Mouse (Mus musculus) erythroid progenitor cell, adult 5-6 weeks (primary cell): Measurements from ENCODE around the gene Mast4. TPM values are rescaled to one million over a fixed set of nuclear protein-coding genes. Genes with fewer than 3 reads are reported as not detected.

Experiments used
- ATAC-seq: replicated peaks from 2 replicates; pipeline ENCODE4 v1.8.0; 2016; ENCODE audit warnings: moderate number of reproducible peaks, mild to moderate bottlenecking, moderate TSS enrichment, inconsistent platforms; ENCODE audit not compliant: poor library complexity, low FRiP score, severe bottlenecking
- total RNA-seq, 2 experiments: library from RNA; stranded (forward) in 1 of 2; stranded (reverse) in 1 of 2; fragments of 150-400 nt in 1 of 2; fragments of 186-747, 209-891 nt in 1 of 2; gene quantifications; 2 replicates each; pipeline versions ENCODE4 v1.2.3 to v1.2.4; 2015 to 2017; ENCODE audit warnings: low replicate concordance in 2 of 2

Gene Mast4
- total RNA-seq, 2 experiments from 2014 or later: 2.5 to 5.5 TPM

DNA sequence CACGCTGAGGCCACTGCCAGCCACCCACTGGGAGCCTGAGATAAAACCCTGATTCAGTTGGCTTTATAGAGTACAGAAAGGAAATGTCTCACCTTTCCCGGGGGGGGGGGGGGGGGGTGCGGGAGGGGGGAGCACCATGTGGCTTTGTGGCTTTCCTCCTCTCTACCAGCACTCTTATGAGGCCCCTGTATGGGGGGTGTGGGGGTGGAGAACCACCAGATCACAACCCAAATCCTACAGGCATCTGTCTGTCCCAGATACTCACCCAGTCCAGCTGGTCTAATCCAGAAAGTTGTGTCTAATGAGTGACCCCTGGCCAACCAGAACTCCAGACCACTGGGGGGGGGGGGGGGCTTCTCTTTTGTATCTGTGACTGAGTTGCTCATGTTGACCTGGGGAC is 15.0 kb downstream of the Mast4 start:
- ATAC-seq: no peak

DNA sequence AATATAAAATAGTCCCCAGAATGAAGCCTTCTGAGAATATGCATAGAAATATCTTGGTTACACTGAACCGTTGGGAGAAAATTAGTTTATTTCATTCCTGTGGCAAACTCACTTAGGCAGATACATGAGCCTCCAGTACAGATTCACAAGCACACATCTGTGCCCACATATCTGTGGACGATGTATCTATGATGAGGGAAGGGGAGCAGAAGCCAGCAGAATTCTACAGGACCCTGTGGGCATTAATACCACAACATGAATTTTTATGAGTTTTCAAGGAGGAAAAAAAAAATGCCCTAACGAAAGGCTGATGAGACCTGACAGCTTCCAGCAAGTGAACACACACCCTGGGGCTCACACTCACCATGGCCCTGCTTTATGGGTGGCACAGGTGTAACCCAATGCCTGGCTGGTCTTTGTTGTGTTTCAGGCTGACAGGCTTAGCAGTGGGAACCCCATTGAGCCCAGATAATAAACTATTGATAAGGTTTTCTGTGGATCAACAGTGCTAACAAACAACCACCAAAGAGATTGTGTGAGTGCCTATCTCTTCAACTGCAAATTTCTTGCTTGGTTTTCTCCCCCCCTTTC is 17.4 kb downstream of the Mast4 start:
- ATAC-seq: no peak

DNA sequence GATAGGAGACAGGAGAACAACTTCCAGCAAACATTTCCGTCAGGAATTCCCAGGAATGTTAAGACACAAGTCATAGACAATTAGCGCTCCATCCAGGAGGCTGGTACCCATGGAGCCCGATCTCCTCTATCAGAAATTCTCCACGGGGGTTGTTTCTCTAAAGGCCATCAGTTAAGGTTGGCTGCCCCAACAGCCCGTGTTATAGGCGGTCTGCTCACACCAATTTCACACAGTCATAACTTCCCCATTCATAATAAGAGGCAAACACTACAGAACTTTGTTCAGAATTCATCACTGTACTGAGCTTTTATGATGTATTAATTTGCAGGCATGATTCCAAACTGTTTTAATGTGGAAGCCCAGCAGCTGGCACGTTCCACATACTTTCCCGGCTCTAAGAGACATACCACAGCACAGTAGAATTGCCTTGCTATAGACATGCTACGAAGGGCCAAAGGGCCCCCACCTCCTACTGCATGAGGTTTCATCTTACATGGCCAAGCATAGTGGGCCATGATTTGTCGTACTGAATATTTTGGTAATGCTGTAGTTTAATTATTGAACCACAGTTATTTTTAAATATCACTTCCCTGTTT is 19.1 kb downstream of the Mast4 start:
- no peak for ATAC-seq

DNA sequence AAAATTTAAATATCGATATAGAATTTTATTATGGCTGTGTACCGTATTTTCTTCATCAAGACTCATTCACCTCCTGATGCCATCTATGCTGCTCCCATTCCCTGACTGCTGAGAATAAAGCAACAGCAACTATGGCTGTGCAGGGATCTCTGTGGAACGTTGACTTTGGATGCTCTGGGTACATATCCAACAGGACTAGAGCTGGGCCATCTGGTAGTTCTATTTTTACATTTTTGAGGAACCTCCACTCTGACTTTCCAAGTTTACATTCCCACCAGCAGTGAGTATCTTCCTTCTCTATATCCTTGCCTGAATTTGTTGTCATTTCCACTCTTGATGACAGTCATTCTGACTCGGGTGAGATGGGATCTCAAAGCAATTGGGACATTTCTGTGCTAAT is 26.0 kb downstream of the Mast4 start:
- ATAC-seq: no peak

DNA sequence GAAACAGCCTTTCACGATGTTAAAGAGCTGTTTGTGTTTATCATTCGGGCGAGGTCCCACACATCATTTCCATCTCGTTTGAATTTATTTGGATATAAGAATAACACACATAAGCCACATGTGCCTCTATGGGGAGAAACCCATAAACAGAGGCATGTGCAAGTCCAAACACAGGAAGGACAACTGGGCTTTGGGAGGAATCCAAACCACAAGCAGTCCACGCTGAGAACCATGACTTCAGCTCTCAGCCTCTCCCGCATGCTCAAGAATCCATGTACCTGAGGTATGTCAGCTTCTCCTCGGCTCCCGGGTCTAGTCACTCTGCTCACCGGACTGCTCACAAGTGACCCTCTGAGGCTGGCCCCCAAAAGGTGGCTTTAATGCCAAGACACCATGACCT is 30.5 kb downstream of the Mast4 start:
- ATAC-seq: no peak

DNA sequence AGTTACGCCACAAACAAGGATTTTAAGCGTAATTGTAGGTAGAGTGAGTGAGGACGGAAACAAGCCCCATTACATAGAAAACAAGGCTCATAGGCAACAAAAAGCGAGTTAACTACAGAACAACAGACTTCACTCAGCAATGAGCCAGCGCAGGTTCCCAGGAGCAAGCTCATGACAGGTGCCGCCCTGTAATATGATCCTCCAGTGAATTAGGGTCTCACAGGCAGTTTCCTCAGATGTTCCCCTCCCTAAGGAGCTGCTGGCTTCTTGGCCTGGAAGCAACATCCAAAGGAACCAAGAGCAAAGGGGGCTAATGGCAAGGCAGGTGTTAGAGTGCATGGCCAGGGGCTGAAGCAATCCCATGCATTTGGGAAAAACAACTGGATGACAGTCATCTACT is 31.8 kb downstream of the Mast4 start:
- no peak for ATAC-seq

DNA sequence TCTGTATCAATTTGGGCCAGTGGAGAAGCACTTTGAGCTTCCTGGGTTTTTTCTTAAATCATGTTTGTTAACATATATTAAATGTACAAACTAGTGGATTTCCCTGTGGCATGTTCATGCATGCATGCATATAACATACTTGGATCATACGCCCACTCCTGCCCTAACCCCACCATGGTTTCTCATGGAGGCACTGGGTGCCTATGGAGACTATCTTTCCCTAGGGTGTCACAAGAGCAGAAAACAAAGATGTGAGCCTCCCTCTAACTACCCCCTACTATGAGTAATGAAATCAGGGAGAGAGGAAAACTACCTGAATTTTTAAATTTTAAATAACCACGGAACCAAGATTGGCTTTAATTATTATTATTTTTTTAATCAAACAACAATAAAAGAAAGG is 32.2 kb downstream of the Mast4 start:
- no peak for ATAC-seq

DNA sequence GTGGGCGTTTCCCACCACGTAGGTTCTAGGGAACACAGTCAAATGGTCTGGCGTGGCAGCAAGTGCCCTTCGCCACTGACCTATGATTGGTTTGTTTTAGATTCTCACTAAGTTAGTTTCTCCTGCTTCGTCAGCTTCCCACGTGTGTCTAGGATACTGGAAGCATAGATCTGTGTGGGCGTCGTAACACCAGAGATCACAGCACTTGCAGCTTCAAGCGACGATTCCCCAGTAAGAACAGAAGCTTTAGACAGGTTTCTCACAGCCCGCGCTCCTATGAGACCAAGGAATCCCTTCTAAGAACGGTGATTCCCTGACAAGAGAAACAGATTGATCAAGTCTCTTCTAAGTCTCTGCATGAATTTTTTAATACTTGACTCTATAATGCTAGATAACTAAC is 39.9 kb downstream of the Mast4 start:
- ATAC-seq: no peak

DNA sequence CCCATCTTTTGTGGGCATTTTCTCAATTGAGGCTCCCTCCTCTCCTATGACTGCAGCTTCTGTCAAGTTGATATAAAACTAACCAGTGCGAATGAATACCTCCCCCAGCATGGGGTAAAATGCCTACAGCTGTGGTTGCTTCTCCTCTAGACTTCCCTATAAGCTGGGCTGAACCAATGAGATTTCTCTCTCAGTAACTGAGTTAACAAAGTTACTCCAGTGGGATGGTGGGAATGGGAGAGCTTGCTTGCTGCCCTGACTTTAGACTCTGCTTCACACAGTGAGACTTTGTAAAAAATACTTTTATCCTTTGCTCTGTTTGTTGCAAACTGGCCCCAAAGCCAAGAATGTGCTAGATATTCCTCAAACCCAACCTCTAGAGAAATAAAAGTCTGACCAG is 41.2 kb downstream of the Mast4 start:
- no peak for ATAC-seq

DNA sequence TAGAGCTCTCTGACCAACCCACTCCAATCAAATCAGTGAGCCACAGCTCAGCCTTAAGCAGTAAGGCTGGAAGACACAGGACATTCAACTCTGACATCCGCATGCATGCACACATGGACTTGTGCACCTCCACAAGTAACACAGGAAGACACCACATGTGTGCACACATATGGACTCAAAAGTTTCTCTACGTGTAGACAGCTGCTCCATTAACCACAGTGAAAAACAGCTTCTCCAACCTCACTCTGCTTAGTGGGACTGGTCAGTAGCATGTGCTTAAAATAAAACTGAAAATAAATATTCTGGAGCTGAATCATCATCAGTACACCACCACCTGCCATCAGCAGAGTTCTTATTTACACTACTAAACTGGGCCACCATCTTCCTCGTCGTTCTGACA is 43.2 kb downstream of the Mast4 start:
- no peak for ATAC-seq

DNA sequence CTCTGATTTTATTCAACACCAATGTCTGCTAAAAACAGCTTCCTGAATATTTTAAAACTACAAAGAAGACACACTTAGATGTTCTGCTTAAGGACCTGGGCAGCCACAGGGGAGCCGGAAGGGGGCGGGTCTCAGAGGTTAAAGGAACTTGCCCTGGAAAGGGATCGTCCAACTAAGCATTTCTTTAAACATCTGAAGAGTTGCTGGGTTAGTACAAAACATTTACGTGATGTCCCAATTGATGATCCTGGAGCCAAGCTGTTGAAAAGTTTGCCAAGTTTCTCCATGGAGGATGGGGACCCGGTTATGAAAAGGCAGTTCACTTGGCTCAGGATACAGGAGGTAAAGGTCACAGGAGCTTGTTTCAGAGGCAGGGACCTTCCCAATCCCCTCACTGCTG is 48.5 kb downstream of the Mast4 start:
- ATAC-seq: no peak

DNA sequence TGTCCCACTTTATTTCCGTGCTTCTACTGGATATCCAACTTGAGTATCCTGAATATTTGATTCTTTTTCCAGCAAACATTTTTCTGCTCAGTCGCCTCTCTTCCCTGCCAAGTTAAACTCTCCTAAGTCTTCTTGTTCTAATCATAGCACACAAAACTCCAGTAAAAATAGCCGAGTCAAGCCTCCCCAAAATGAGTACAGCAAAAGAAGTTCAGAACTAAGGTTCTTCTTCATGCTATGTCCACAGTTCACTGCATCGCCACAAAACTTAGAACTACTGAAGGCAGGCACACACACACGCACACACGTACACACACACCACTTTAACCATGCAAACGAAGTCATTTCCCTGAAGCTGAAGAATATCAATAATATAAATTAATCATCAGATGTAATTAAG is 49.3 kb downstream of the Mast4 start:
- no peak for ATAC-seq

DNA sequence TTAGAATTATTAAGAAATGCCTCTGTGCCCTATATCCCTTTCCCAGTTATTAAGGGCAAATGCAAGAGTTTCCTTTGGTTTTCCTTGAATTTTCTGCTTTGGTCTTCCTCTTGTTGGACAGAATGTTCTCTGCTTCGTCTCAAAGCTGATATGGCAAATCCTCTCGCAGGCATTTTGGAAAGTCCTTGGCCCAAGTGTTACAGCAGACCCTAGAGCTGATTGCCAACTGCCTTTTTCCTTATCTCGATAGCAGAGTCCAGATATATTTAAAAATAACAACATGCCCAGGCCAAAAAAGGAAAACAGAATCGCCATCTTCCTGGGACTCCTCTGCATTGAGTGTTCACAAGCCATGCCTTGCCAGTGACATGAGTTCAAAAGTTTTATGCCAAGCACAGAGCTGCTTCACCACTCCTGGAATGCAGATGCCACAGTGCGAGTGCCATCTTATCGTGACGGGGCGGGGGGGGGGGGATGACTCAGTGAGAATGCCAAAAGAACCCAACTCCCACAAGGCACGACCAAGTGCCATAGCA is 63.4 kb downstream of the Mast4 start:
- no peak for ATAC-seq

DNA sequence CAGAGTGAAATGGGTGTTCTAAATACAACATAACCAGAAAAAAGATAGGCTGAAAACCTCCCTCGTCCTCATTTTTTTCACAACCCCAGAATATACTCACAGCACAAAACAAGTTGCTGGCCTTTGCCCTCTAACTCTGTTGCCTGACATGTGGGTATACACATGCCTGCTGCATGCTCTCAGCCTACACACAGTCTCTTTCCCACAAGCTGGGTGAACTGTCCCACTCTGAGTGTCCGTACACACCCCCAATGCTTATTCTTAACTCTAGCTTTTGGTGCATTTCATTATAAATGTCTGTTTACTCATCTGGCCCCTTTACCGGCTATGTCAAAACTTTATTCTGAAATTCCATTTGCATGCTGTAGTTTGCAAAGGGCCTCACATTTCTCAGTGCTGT is 71.6 kb downstream of the Mast4 start:
- ATAC-seq: no peak

DNA sequence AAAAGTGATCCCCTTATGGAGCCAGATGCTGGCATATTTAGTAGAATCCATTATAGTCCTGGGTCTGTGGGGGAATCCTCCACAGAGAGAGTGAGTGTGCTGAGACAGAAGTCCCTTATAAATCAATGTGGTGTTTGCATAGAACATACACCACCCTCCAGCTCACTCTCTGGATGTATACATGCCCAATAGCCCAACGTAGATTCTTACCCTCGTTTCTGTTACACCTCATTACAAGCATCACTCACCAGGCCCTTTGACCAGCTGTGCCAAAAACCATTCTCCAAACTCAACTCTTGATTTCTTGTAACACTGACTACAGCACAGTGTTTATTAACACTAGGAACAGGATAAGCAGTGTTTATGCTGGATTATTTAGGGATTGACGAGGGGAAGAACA is 72.2 kb downstream of the Mast4 start:
- ATAC-seq: no peak

DNA sequence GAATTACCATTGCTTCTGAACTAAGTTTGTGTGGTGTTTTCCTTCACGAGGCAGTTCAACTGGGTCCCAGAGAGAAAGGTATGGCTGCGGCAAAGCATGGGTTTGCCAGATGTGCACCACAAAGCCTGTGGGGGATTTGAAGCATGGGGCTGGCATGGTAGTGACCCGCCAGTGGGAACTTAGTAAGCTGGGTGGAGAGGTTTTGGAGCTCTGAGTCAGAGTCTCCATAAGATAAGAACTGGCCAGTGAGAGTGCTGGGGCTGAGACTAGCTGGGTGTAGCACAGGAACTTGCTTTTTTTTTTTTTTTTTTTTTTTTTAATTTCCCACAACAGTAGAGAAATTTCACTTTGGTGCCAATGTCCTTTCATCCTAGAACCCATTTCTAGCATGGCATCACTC is 73.9 kb downstream of the Mast4 start:
- ATAC-seq: no peak

DNA sequence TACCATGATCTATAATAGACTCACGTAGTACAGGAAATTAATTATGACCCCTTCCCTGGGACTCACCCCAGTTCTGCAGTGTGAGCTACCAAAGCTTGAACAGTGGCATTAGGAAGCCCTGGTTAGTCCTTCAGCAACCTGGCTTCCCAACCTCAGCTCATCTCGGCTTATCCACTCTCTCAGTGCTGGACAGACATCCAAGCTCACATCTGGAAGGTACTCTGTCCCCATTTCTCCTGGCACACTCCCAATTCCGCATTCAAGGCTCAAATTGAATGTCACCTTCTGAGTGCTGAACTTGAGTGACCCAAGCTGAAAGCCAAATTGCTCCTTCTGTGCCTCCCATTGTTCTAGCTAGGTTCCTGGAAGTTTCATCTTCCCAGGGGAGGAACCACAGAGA is 76.2 kb downstream of the Mast4 start:
- no peak for ATAC-seq

DNA sequence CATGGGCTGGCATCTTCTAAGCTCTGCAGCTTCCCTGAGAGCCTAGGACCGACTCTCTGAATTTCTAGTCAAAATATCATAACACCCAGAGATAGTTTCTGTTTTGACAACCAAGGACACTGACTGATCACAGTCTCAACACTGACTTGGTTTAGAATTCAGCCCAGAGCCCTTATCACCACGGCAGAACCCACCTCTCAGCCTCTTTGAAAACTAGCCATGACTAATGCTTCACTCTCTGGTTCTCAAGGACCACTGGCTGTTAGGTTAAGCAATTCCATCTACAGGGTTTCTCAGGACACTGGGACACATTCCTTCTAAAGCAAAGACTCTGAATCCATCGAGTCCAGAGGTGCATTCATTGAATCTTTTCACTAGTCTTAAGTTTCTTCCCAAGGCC is 79.4 kb downstream of the Mast4 start:
- no peak for ATAC-seq

DNA sequence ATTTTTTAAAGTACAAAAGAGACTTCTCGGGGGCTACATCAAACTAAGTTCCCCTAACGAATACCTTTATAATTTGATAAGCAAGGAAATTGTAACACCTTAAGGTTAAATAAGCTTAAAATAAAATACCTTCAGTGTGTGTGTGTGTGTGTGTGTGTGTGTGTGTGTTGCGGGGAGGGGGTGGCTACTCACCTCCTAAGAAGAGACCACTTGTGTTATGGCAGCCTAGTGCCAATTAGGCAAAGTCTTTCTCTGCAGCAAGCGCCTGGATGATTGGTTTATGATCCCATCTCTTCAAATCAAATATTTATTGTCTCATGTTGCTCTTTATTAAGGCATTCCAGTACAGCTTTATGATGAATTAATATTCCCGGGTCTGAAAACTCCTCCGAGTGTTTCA is 81.2 kb downstream of the Mast4 start:
- ATAC-seq: no peak

DNA sequence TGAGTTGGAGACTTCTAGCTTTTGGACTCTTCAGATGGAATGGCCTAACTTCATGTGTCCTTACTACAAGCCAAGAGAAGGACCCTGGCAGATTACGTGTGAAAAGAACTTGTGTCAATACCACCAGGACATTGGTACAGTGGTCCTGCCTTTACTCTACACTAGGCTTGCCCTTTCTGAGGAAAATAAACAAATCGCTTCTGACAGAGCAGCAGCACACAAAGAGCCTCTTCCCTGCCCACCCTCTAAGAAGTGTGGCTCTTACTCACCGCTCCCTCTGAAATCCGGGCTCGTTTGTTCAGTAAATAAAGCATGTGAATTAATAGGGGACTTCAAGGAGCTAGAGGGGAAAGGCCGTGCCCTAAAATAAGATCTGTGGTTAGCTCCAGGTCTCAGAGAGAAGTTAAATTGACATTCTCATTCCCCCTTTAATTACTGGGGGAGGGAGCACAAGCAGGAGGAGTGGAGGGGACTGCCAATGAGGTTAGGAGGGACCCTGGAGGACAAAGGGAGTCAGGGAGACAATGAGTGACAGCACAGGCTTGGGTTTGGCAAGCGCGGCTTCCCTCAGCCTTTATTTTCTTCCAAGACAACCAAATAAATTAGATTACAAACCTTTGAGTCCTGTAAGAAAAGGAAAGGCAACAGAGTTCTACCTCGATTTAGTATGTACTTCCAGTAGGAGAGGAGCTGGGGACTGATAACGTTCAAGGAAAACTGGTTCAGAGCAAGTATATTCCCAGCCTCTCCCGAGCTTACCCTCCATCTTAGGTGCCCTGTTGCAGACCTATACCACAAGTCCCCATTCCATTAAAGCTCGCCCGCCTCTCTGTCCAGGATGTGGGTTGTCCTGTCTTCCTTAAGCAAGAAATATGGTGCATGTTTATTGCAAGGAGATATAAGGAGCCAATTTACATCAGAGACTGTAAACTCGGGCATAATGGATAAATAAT is 85.9 kb downstream of the Mast4 start:
- no peak for ATAC-seq
